Mouse (Mus musculus): Measurements from ENCODE around the gene Bnc2. TPM values are rescaled to one million over a fixed set of nuclear protein-coding genes. Genes with fewer than 3 reads are reported as not detected.

Gene Bnc2
- polyA plus RNA-seq, 1 experiment from 2014 or later: 7.7 TPM

GRCm38 (mm10) chr4:84356468-84357153 is 318.5 kb downstream of the Bnc2 start:
- Histone ChIP-seq H3K36me3 (no peaks in the 10 kb centered on the region), H3K27ac (peak overlapping the region; percentile 52), H3K27me3 (ENCODE audit: insufficient read depth, poor library complexity, severe bottlenecking) (no peaks in the 10 kb centered on the region), H3K9me3 (no peaks in the 10 kb centered on the region), H3K4me1 (peaks cover 20% of the 10 kb centered on the region), H3K4me3 (no peak overlapping the region)
- 23% methylated on average over 8 of the region's 8 CpGs for WGBS
- no peak for DNase-seq (ENCODE audit: low spot score)

DNA sequence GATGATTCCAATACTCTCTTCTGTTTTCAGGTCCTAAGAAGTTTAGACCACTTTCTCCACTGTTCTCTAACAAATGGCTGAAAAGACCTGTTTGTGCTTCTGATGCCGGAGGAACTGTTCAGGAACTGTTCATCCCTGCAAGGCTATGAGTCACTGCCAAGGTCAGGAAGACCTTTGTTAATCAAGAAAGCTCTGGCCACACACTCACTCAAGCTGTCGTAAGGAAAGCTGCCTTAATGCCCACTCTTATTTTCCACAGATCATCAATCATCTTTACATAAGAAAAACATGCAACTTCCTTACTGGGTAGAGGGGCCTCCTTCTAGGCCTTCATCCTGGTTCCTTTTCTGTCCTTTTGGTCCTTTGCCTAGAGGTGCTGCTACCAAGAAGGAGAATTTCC is 322.4 kb downstream of the Bnc2 start:
- WGBS: 31% methylated on average over 2 of the region's 2 CpGs
- Histone ChIP-seq H3K36me3 (no peaks in the 10 kb centered on the region), H3K4me3 (no peak overlapping the region), H3K27me3 (ENCODE audit: insufficient read depth, poor library complexity, severe bottlenecking) (no peaks in the 10 kb centered on the region), H3K27ac (no peak overlapping the region), H3K4me1 (peaks cover 23% of the 10 kb centered on the region), H3K9me3 (no peaks in the 10 kb centered on the region)
- no peak for DNase-seq (ENCODE audit: low spot score)

GRCm38 (mm10) chr4:84349536-84349935 is 325.5 kb downstream of the Bnc2 start:
- 27% methylated on average over 5 of the region's 5 CpGs for WGBS
- Histone ChIP-seq H3K36me3 (no peaks in the 10 kb centered on the region), H3K27me3 (ENCODE audit: insufficient read depth, poor library complexity, severe bottlenecking) (no peaks in the 10 kb centered on the region), H3K27ac (no peak overlapping the region; the same call in 1 of the 2 replicates), H3K9me3 (no peaks in the 10 kb centered on the region), H3K4me3 (no peak overlapping the region), H3K4me1 (peaks cover 14% of the 10 kb centered on the region)
- DNase-seq (ENCODE audit: low spot score): no peak

DNA sequence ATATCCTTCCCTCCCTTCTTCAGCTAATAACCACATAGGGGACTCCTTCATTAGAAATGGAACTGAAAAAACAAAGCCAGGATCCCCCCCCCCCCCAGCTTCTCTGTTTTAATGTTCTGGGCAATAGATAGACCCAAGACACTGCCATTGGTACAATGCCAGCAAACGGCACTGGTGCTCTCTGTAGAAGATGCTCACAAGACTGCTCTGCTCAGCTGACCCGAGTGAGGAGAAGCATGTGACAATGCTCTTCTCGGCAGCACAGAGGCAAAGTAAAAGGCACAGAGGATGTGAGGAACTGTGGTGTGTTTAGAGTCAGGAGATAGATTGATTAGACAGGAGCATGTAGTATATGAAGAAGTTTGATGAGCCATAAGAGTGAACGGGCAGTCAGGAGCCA is 335.9 kb downstream of the Bnc2 start:
- no peak for DNase-seq (ENCODE audit: low spot score)
- 73% methylated on average over 4 of the region's 4 CpGs for WGBS
- Histone ChIP-seq H3K27me3 (ENCODE audit: insufficient read depth, poor library complexity, severe bottlenecking) (no peaks in the 10 kb centered on the region), H3K4me3 (no peak overlapping the region), H3K27ac (no peak overlapping the region), H3K4me1 (no peaks in the 10 kb centered on the region), H3K9me3 (no peaks in the 10 kb centered on the region), H3K36me3 (no peaks in the 10 kb centered on the region)

- Histone ChIP-seq H3K4me1 (no peaks in the 10 kb centered on the region), H3K4me3 (no peak overlapping the region), H3K27ac (no peak overlapping the region), H3K36me3 (no peaks in the 10 kb centered on the region), H3K27me3 (ENCODE audit: insufficient read depth, poor library complexity, severe bottlenecking) (no peaks in the 10 kb centered on the region), H3K9me3 (no peaks in the 10 kb centered on the region)
- DNase-seq (ENCODE audit: low spot score): no peak
- 75% methylated on average over 9 of the region's 9 CpGs for WGBS
Measured at GRCm38 (mm10) chr4:84331995-84332394, 343.1 kb downstream of the Bnc2 start.

GRCm38 (mm10) chr4:84331450-84331849 is 343.6 kb downstream of the Bnc2 start:
- Histone ChIP-seq H3K27me3 (ENCODE audit: insufficient read depth, poor library complexity, severe bottlenecking) (no peaks in the 10 kb centered on the region), H3K27ac (no peak overlapping the region), H3K9me3 (no peaks in the 10 kb centered on the region), H3K4me1 (no peaks in the 10 kb centered on the region), H3K4me3 (no peak overlapping the region), H3K36me3 (no peaks in the 10 kb centered on the region)
- 58% methylated on average over 3 of the region's 3 CpGs for WGBS
- DNase-seq (ENCODE audit: low spot score): no peak

DNA sequence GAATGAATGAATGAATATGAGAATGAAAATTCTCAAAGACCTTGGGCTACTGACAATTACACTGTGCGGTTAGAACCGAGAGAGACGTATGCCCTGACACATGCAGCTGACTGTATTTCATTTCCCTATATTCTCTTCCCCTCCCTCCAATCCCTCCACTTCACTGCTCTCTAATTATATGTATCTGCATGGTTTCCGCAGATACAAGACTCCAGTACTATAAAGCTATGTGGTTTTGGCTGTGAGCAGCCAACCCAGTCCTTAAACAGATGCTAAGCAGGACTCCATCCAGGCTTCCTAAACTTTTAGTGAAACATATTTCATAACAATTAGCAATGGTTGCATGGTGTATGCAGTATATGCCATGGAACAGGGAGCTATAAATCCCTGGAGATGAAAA is 344.6 kb downstream of the Bnc2 start:
- no peaks in the 10 kb centered on the region for H3K36me3 ChIP-seq
- no peak overlapping the region for H3K27ac ChIP-seq
- 91% methylated on average over 4 of the region's 4 CpGs for WGBS
- no peak overlapping the region for H3K4me3 ChIP-seq
- no peaks in the 10 kb centered on the region for H3K4me1 ChIP-seq
- DNase-seq (ENCODE audit: low spot score): no peak
- H3K27me3 ChIP-seq (ENCODE audit: insufficient read depth, poor library complexity, severe bottlenecking): no peaks in the 10 kb centered on the region
- H3K9me3 ChIP-seq: no peaks in the 10 kb centered on the region

DNA sequence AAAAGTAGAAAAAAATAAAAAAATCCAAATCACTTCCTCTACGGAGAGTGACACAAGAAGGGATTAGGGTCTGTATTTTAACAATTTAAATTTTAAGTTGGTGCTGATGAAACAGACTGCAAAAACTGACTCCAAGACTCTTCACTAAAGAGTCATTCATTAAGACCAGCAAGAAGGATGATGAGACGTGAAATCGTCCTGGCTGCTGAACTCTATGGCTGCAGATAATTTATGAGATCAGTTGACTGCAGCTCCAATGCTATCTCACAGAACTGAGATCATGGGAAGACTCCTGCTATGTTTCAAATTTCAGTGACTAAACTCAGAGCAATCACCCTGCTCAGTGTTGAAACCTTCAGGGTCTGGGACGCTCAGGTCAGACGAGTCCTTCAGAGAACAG is 345.4 kb downstream of the Bnc2 start:
- no peaks in the 10 kb centered on the region for H3K27me3 ChIP-seq (ENCODE audit: insufficient read depth, poor library complexity, severe bottlenecking)
- no peak for DNase-seq (ENCODE audit: low spot score)
- H3K9me3 ChIP-seq: no peaks in the 10 kb centered on the region
- H3K36me3 ChIP-seq: no peaks in the 10 kb centered on the region
- H3K4me3 ChIP-seq: no peak overlapping the region
- WGBS: 67% methylated on average over 5 of the region's 5 CpGs
- no peaks in the 10 kb centered on the region for H3K4me1 ChIP-seq
- H3K27ac ChIP-seq: no peak overlapping the region

DNA sequence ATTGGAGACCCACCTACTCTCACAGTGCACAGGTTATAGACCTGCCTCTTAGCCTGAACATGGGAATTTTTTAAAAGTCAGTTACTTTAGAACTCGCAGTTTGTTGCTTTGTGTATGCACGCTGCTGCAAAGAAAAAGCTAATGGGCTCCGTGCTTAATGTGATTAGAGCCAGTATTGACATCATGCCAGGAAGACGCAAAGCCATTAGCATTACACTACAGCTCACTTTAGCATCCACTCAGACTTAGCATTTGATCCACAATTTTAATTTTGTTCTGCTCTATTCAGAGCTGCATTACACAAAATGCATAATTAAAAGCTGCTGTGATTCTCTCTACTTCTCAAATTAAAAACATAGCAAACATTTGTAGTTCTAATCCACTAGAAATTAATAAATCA is 350.7 kb downstream of the Bnc2 start:
- Histone ChIP-seq H3K27ac (no peak overlapping the region), H3K4me3 (no peak overlapping the region), H3K4me1 (0 out of 2 replicates have a peak, but pooled peaks cover 2% of the 10 kb centered on the region), H3K9me3 (no peaks in the 10 kb centered on the region), H3K36me3 (no peaks in the 10 kb centered on the region), H3K27me3 (ENCODE audit: insufficient read depth, poor library complexity, severe bottlenecking) (no peaks in the 10 kb centered on the region)
- WGBS: 89% methylated on average over 4 of the region's 4 CpGs
- DNase-seq (ENCODE audit: low spot score): no peak

DNA sequence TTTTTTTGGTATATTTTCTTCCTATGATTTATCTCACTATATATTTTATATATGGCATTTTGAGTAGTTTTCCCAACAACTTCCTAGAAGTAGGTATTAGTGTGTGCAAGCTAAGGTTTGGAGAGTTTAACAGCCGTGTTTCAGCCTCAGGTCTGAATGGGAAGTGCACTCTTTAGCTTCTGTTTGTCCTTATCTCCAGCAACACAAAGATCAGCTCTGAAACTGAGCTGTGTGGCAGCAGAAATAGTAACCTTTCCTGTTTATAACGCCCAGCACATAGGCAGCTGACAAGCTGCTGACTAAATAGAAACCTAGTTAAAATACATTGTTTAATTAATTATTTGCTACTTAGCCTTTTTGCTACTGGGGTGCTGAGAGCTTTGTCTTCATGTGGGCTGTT is 353.5 kb downstream of the Bnc2 start:
- H3K9me3 ChIP-seq: no peaks in the 10 kb centered on the region
- H3K27ac ChIP-seq: no peak overlapping the region
- no peak for DNase-seq (ENCODE audit: low spot score)
- no peaks in the 10 kb centered on the region for H3K36me3 ChIP-seq
- H3K27me3 ChIP-seq (ENCODE audit: insufficient read depth, poor library complexity, severe bottlenecking): no peaks in the 10 kb centered on the region
- H3K4me3 ChIP-seq: no peak overlapping the region
- 0 out of 2 replicates have a peak, but pooled peaks cover 2% of the 10 kb centered on the region for H3K4me1 ChIP-seq
- 19% methylated on average over 2 of the region's 2 CpGs for WGBS

GRCm38 (mm10) chr4:84317421-84317820 is 357.7 kb downstream of the Bnc2 start:
- no peaks in the 10 kb centered on the region for H3K4me1 ChIP-seq
- H3K4me3 ChIP-seq: no peak overlapping the region
- no peak overlapping the region for H3K27ac ChIP-seq
- H3K9me3 ChIP-seq: no peaks in the 10 kb centered on the region
- H3K27me3 ChIP-seq (ENCODE audit: insufficient read depth, poor library complexity, severe bottlenecking): no peaks in the 10 kb centered on the region
- no peaks in the 10 kb centered on the region for H3K36me3 ChIP-seq
- WGBS: 91% methylated on average over 3 of the region's 3 CpGs
- DNase-seq (ENCODE audit: low spot score): no peak

DNA sequence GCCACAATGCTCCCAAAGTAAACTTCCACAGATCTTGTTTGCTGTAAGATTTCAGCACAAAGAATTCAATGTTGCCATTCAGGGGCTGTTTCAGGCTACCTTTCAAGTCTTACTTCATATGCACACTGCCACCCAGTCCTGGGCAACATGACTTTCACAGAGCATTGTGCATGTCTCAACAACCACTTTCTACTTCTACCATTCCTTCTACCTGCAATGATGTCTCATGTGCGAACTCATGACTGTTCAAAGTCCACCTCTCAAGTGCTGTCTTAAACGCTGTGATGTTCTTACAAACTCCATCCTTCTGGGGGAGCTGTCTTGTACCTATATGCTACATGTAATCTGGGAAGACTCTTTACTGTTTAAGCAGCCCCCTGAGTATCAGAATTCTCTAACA is 363.7 kb downstream of the Bnc2 start:
- H3K4me3 ChIP-seq: no peak overlapping the region
- no peaks in the 10 kb centered on the region for H3K9me3 ChIP-seq
- DNase-seq (ENCODE audit: low spot score): no peak
- peaks cover 5% of the 10 kb centered on the region; the same call in 1 of the 2 replicates for H3K4me1 ChIP-seq
- no peak overlapping the region for H3K27ac ChIP-seq
- no peaks in the 10 kb centered on the region for H3K36me3 ChIP-seq
- 59% methylated on average over 2 of the region's 2 CpGs for WGBS
- H3K27me3 ChIP-seq (ENCODE audit: insufficient read depth, poor library complexity, severe bottlenecking): no peaks in the 10 kb centered on the region; the same call in 1 of the 2 replicates

GRCm38 (mm10) chr4:84310851-84311250 is 364.2 kb downstream of the Bnc2 start:
- peaks cover 5% of the 10 kb centered on the region; the same call in 1 of the 2 replicates for H3K4me1 ChIP-seq
- H3K27ac ChIP-seq: no peak overlapping the region
- no peaks in the 10 kb centered on the region; the same call in 1 of the 2 replicates for H3K27me3 ChIP-seq (ENCODE audit: insufficient read depth, poor library complexity, severe bottlenecking)
- no peak for DNase-seq (ENCODE audit: low spot score)
- H3K4me3 ChIP-seq: no peak overlapping the region
- H3K9me3 ChIP-seq: no peaks in the 10 kb centered on the region
- H3K36me3 ChIP-seq: no peaks in the 10 kb centered on the region
- WGBS: 78% methylated on average over 3 of the region's 3 CpGs
